Mouse (Mus musculus) brain, embryonic 14.5 days (tissue): ENCODE data around the gene Tuba1c.

ENCODE experiments used
- CTCF ChIP-seq: fragments of 200-500 bp; IDR thresholded peaks from 2 replicates; pipeline ENCODE4 v1.5.1; 2012; ENCODE audit warnings: inconsistent platforms, mild to moderate bottlenecking, moderate library complexity, borderline replicate concordance; ENCODE audit not compliant: insufficient read depth, insufficient read length; ENCODE audit errors: extremely low read depth
- POLR2A ChIP-seq: fragments of 200-500 bp; IDR thresholded peaks from 2 replicates; pipeline ENCODE4 v1.6.1; 2012; ENCODE audit warnings: mild to moderate bottlenecking, inconsistent platforms, borderline replicate concordance; ENCODE audit not compliant: poor library complexity, insufficient read depth, insufficient read length, severe bottlenecking; ENCODE audit errors: extremely low read depth

DNA sequence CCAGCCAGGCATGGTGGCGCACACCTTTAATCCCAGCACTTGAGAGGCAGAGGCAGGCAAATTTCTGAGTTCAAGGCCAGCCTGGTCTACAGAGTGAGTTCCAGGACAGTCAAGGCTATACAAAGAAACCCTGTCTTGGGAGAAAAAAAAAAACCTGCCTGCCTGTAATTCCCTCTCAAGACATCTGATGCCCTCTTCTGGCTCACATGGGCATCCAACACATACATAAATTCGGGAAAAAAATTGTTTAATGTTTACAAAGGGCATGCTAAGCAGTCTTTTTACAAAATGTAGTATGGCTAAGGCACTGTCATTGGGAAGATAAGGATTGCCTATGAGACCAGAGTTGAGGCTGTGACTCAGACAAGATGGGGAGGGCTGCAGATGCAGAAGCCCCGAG, 50.1 kb downstream of the Tuba1c start:
- TF ChIP-seq CTCF = no peak
- no peak for TF ChIP-seq POLR2A
